Mouse (Mus musculus) limb, embryonic 14.5 days (tissue): Measurements from ENCODE around the gene Txndc11. TPM values are rescaled to one million over a fixed set of nuclear protein-coding genes. Genes with fewer than 3 reads are reported as not detected.
A peak's percentile ranks its signal among the peaks of the same experiment; 100 is the strongest.

Source experiments
- ATAC-seq: fragments of 200-750 bp; cut with Nextera tagmentation; 2 replicates; pipeline ENCODE4 v1.8.0; 2017; ENCODE audit warnings: low read depth, moderate number of reproducible peaks, moderate TSS enrichment; ENCODE audit not compliant: low FRiP score
- DNase-seq: peaks from one replicate; pipeline ENCODE4 v3.0.0-alpha.2; 2015; ENCODE audit warnings: low spot score
- H3K27ac ChIP-seq: fragments of 300-500 bp; sonication (generic); replicated peaks from 2 replicates; pipeline ENCODE4 v1.5.1; 2014; ENCODE audit warnings: low read depth, mild to moderate bottlenecking, low read length, moderate library complexity, mixed read lengths
- H3K27me3 ChIP-seq: fragments of 300-500 bp; sonication (generic); 2 replicates; pipeline ENCODE4 v1.6.1; 2014; ENCODE audit warnings: low read length, mixed read lengths; ENCODE audit not compliant: control insufficient read depth, insufficient read depth
- H3K36me3 ChIP-seq: fragments of 300-500 bp; sonication (generic); 2 replicates; pipeline ENCODE4 v1.6.1; 2014; ENCODE audit warnings: mild to moderate bottlenecking, low read length, moderate library complexity, mixed read lengths; ENCODE audit not compliant: control insufficient read depth, insufficient read depth
- H3K4me1 ChIP-seq: fragments of 300-500 bp; sonication (generic); 2 replicates; pipeline ENCODE4 v1.6.1; 2014; ENCODE audit warnings: antibody characterized with exemption, low read length, mixed read lengths; ENCODE audit not compliant: control insufficient read depth, insufficient read depth
- H3K4me2 ChIP-seq: fragments of 300-500 bp; sonication (generic); replicated peaks from 2 replicates; pipeline ENCODE4 v1.6.1; 2014; ENCODE audit warnings: low read depth, mild to moderate bottlenecking, low read length, moderate library complexity; ENCODE audit not compliant: severe bottlenecking
- H3K4me3 ChIP-seq: fragments of 300-500 bp; sonication (generic); replicated peaks from 2 replicates; pipeline ENCODE4 v1.5.1; 2014; ENCODE audit warnings: low read length
- H3K9ac ChIP-seq: fragments of 300-500 bp; sonication (generic); 2 replicates; pipeline ENCODE4 v1.6.1; 2014; ENCODE audit warnings: mild to moderate bottlenecking, low read depth, low read length, moderate library complexity; ENCODE audit not compliant: severe bottlenecking
- H3K9me3 ChIP-seq: fragments of 300-500 bp; sonication (generic); 2 replicates; pipeline ENCODE4 v1.6.1; 2016; ENCODE audit warnings: low read length; ENCODE audit not compliant: control insufficient read depth
- POLR2A ChIP-seq: fragments of 200-500 bp; IDR thresholded peaks from 2 replicates; pipeline ENCODE4 v1.8.0; 2012; ENCODE audit warnings: inconsistent platforms, mild to moderate bottlenecking, moderate library complexity, borderline replicate concordance; ENCODE audit not compliant: insufficient read depth, insufficient read length; ENCODE audit errors: extremely low read depth
- WGBS: fragments of 180-500 bp; shearing (Covaris S2); extraction: QIAGEN DNeasy Blood & Tissue Kit; methylation state at CpG from one replicate; pipeline ENCODE4 v1.1.7; 2014; 5-methylcytosine and 5-hydroxymethylcytosine counted together
- polyA plus RNA-seq, 2 experiments: library from polyadenylated mRNA; depleted of rRNA in 1 of 2; stranded (reverse) in 1 of 2; unstranded in 1 of 2; fragments of >200 nt; fragmentation: Nextera tagmentation in 1 of 2; extraction: Ambion mirVana in 1 of 2; gene quantifications; 2 replicates each; pipeline versions ENCODE4 v1.2.1 to v1.2.3; 2012 to 2014

Gene Txndc11
- polyA plus RNA-seq, 2 experiments = 36.9 to 45.0 TPM

GRCm38 (mm10) chr16:11175489-11176207 is 41.2 kb upstream of the Txndc11 start:
- Histone ChIP-seq H3K27ac (peak overlapping the region; percentile 81), H3K27me3 (no peaks in the 10 kb centered on the region), H3K4me2 (peak overlapping the region; percentile 88), H3K9me3 (no peaks in the 10 kb centered on the region), H3K36me3 (no peaks in the 10 kb centered on the region), H3K9ac (peak overlapping the region; percentile 77), H3K4me3 (peak overlapping the region; percentile 94), H3K4me1 (peaks cover 9% of the 10 kb centered on the region; the same call in 1 of the 2 replicates)
- DNase-seq = peak; percentile 72
- WGBS = under 1% methylated on average over 47 of the region's 72 CpGs
- no peak for TF ChIP-seq POLR2A
- peak; percentile 39 for ATAC-seq

GRCm38 (mm10) chr16:11175100-11175488 is 40.6 kb upstream of the Txndc11 start:
- ATAC-seq (no peak), DNase-seq (no peak)
- Histone ChIP-seq H3K4me3 (peak overlapping the region; percentile 94), H3K4me2 (peak overlapping the region; percentile 88), H3K9me3 (no peaks in the 10 kb centered on the region), H3K4me1 (peaks cover 9% of the 10 kb centered on the region; the same call in 1 of the 2 replicates), H3K9ac (peak overlapping the region; percentile 77), H3K27ac (peak overlapping the region; percentile 81), H3K36me3 (no peaks in the 10 kb centered on the region), H3K27me3 (no peaks in the 10 kb centered on the region)
- no peak for TF ChIP-seq POLR2A
- WGBS = 9% methylated on average over 9 of the region's 9 CpGs

GRCm38 (mm10) chr16:11174671-11175081 is 40.2 kb upstream of the Txndc11 start:
- peak overlapping the region; percentile 94 for H3K4me3 ChIP-seq
- H3K9me3 ChIP-seq = no peaks in the 10 kb centered on the region
- no peaks in the 10 kb centered on the region for H3K27me3 ChIP-seq
- no peak overlapping the region for H3K27ac ChIP-seq
- peaks cover 9% of the 10 kb centered on the region; the same call in 1 of the 2 replicates for H3K4me1 ChIP-seq
- no peaks in the 10 kb centered on the region for H3K36me3 ChIP-seq
- ATAC-seq = no peak
- 9% methylated on average over 10 of the region's 10 CpGs for WGBS
- peak; percentile 63 for DNase-seq
- H3K9ac ChIP-seq = peak overlapping the region; percentile 77; the same call in 1 of the 2 replicates
- H3K4me2 ChIP-seq = peak overlapping the region; percentile 88
- no peak for TF ChIP-seq POLR2A

GRCm38 (mm10) chr16:11171679-11172078 is 37.2 kb upstream of the Txndc11 start:
- H3K4me1 ChIP-seq = 0 out of 2 replicates have a peak, but pooled peaks cover 9% of the 10 kb centered on the region
- H3K9ac ChIP-seq = no peak overlapping the region
- H3K4me3 ChIP-seq = no peak overlapping the region
- ATAC-seq = no peak
- H3K36me3 ChIP-seq = no peaks in the 10 kb centered on the region
- H3K27me3 ChIP-seq = no peaks in the 10 kb centered on the region
- H3K27ac ChIP-seq = no peak overlapping the region
- no peak for TF ChIP-seq POLR2A
- DNase-seq = no peak
- no peaks in the 10 kb centered on the region for H3K9me3 ChIP-seq
- WGBS = 92% methylated on average over 6 of the region's 6 CpGs
- no peak overlapping the region for H3K4me2 ChIP-seq

- 92% methylated on average over 2 of the region's 2 CpGs for WGBS
- Histone ChIP-seq H3K36me3 (peaks cover 14% of the 10 kb centered on the region), H3K4me2 (no peak overlapping the region), H3K9me3 (no peaks in the 10 kb centered on the region), H3K4me3 (no peak overlapping the region), H3K4me1 (0 out of 2 replicates have a peak, but pooled peaks cover 7% of the 10 kb centered on the region), H3K9ac (no peak overlapping the region), H3K27me3 (no peaks in the 10 kb centered on the region), H3K27ac (no peak overlapping the region)
- ATAC-seq (no peak), DNase-seq (no peak)
- TF ChIP-seq POLR2A = no peak
These were observed 32.0 kb upstream of the Txndc11 start for GRCm38 (mm10) chr16:11166431-11166830.
